Mouse (Mus musculus) intestine, postnatal 0 days (tissue): ENCODE results near the gene Fadd. TPM values are rescaled to one million over a fixed set of nuclear protein-coding genes. Genes with fewer than 3 reads are reported as not detected.
A peak's percentile ranks its signal among the peaks of the same experiment; 100 is the strongest.

ENCODE experiments used
- ATAC-seq: fragments of 200-750 bp; cut with Nextera tagmentation; 2 replicates; pipeline ENCODE4 v1.8.0; 2017; ENCODE audit warnings: mild to moderate bottlenecking, moderate TSS enrichment, moderate library complexity
- H3K27ac ChIP-seq: fragments of 300-500 bp; sonication (generic); 2 replicates; pipeline ENCODE4 v1.5.1; 2014; ENCODE audit warnings: mild to moderate bottlenecking, low read depth, low read length, moderate library complexity
- H3K27me3 ChIP-seq: fragments of 300-500 bp; sonication (generic); replicated peaks from 2 replicates; pipeline ENCODE4 v1.6.1; 2014; ENCODE audit warnings: low read length, mixed read lengths; ENCODE audit not compliant: control insufficient read depth, insufficient read depth
- H3K36me3 ChIP-seq: fragments of 300-500 bp; sonication (generic); 2 replicates; pipeline ENCODE4 v1.6.1; 2014; ENCODE audit warnings: mild to moderate bottlenecking, moderate library complexity; ENCODE audit not compliant: control insufficient read depth, insufficient read depth
- H3K4me1 ChIP-seq: fragments of 300-500 bp; sonication (generic); replicated peaks from 2 replicates; pipeline ENCODE4 v1.6.1; 2014; ENCODE audit warnings: antibody characterized with exemption, low read length, mixed read lengths; ENCODE audit not compliant: control insufficient read depth, insufficient read depth
- H3K4me2 ChIP-seq: fragments of 300-500 bp; sonication (generic); replicated peaks from 2 replicates; pipeline ENCODE4 v1.6.1; 2014; ENCODE audit warnings: low read depth, mild to moderate bottlenecking, moderate library complexity
- H3K4me3 ChIP-seq: fragments of 300-500 bp; sonication (generic); 2 replicates; pipeline ENCODE4 v1.5.1; 2014; ENCODE audit warnings: low read depth, low read length
- H3K9ac ChIP-seq: fragments of 300-500 bp; sonication (generic); 2 replicates; pipeline ENCODE4 v1.6.1; 2014; ENCODE audit warnings: mild to moderate bottlenecking, low read depth, low read length
- H3K9me3 ChIP-seq: fragments of 300-500 bp; sonication (generic); 2 replicates; pipeline ENCODE4 v1.6.1; 2016; ENCODE audit warnings: mixed run types; ENCODE audit not compliant: control insufficient read depth
- CTCF ChIP-seq: sonication (generic); IDR thresholded peaks from 2 replicates; pipeline ENCODE4 v1.5.1; 2016; ENCODE audit warnings: low read depth, mild to moderate bottlenecking, control low read depth, antibody characterized with exemption, moderate library complexity
- WGBS: fragments of 180-500 bp; shearing (Covaris S2); extraction: QIAGEN DNeasy Blood & Tissue Kit; methylation state at CpG from one replicate; pipeline ENCODE4 v1.1.7; 2014; 5-methylcytosine and 5-hydroxymethylcytosine counted together
- polyA plus RNA-seq: library from polyadenylated mRNA; unstranded; fragments of >200 nt; fragmentation: Nextera tagmentation; extraction: Ambion mirVana; gene quantifications from 2 replicates; pipeline ENCODE4 v1.2.1, GENCODE M21; 2015

The Fadd gene
- polyA plus RNA-seq, 1 experiment from 2014 or later: 13.4 TPM

DNA sequence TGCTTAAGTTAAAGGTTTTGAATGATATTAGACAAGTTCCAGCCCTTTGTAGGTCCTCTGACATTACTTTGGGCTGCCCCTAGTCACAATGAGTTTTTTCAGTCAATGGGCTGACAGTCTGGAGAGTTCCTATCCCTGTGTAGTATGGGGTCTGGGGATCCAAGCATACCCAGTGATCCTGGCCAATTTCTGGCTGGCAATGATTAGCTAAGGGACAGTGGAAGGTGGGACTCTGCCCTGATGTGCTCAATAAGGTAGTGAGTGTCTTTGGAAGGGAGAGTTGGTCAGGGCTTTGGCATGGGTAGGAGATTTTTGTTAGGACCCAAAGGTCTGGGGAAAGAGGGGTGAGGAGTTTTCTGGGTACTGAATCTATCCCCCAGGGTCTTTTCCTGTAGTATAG lies 10.7 kb downstream of the Fadd start:
- Histone ChIP-seq H3K4me3 (no peak overlapping the region), H3K9ac (no peak overlapping the region), H3K4me1 (no peaks in the 10 kb centered on the region), H3K9me3 (no peaks in the 10 kb centered on the region), H3K36me3 (no peaks in the 10 kb centered on the region), H3K27me3 (no peaks in the 10 kb centered on the region), H3K4me2 (no peak overlapping the region), H3K27ac (no peak overlapping the region)
- no peak for TF ChIP-seq CTCF
- ATAC-seq: no peak

DNA sequence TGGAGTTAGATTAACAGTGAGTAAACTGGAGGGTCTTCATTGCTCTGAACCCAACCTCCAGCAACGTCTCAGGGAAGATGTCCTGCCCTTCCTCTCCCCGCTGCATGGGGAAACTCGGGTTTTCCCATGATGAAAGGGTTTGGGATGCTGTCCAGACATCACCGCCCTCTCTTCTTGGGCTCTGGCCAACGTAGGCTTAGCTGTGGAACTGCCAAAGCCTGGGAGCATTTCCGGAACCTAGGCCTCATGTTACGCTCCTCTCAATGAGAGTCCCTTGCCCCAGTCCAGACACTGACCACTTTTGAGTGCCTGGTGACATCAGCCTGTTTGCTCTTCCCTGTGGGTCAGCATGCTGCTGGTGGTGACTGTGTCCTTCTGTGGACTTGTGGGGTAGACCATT lies 12.8 kb downstream of the Fadd start:
- no peak for ATAC-seq
- Histone ChIP-seq H3K9me3 (no peaks in the 10 kb centered on the region), H3K4me2 (no peak overlapping the region), H3K9ac (no peak overlapping the region), H3K27ac (no peak overlapping the region), H3K4me1 (no peaks in the 10 kb centered on the region), H3K4me3 (no peak overlapping the region), H3K27me3 (no peaks in the 10 kb centered on the region), H3K36me3 (no peaks in the 10 kb centered on the region)
- WGBS: 57% methylated on average over 7 of the region's 7 CpGs
- TF ChIP-seq CTCF: no peak

DNA sequence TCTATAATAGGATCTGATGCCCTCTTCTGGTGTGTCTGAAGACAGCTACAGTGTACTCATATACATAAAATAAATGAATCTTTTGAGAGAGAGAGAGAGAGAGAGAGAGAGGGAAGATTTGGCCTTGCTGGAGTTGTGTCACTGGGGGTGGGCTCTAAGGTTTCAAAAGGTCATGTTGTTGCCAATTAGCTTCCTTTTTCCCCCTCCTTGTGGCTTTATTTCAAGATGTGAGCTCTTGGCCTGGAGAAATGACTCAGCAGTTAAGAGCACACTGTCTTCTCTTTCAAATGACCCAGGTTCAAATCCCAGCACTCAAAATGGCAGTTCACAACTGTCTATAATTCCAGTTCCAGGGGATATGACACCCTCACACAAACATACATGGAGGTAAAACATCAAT lies 14.2 kb downstream of the Fadd start:
- no peak for TF ChIP-seq CTCF
- Histone ChIP-seq H3K9me3 (no peaks in the 10 kb centered on the region), H3K36me3 (no peaks in the 10 kb centered on the region), H3K27ac (no peak overlapping the region), H3K4me1 (no peaks in the 10 kb centered on the region), H3K4me3 (no peak overlapping the region), H3K4me2 (no peak overlapping the region), H3K27me3 (no peaks in the 10 kb centered on the region), H3K9ac (no peak overlapping the region)
- ATAC-seq: no peak

DNA sequence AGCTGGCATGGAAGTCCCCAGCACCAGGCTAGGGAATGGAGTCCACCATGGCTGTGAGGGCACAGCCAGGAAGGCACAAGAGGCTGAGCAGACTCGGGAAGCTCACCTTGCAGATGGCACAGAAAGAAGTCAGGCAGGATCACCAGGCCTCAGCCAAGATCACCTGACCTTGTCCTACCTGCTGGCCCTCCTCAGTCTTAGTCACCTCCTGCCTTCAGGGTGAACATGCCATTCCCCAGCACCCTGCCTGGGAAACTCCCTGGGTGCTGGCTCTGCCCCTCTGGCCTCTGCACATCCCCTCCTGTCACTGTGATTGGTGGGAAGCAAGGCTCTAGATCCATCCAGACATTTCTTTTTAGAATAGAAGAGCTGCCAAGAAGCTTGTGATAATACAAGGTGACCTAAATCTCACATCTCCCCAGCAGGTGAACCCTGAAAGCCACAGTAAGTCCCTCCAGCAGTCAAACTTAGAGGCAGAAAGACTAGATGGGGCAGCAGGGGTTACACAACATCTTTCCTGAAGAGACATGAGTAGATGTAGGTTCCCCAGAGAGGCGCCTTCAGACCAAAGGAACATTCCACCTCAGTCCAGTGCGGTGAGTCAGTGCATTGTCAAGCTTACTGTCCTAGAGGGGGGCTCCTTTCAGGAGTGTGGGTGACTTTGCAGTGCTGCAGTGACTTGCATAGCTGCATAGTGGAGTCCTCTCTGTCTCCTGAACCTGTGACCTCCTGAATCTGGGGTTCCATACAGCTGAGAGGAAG lies 15.2 kb downstream of the Fadd start:
- no peaks in the 10 kb centered on the region for H3K27me3 ChIP-seq
- WGBS: 67% methylated on average over 3 of the region's 3 CpGs
- ATAC-seq: 0 out of 2 replicates have a peak, but pooled peaks have one; percentile 17

DNA sequence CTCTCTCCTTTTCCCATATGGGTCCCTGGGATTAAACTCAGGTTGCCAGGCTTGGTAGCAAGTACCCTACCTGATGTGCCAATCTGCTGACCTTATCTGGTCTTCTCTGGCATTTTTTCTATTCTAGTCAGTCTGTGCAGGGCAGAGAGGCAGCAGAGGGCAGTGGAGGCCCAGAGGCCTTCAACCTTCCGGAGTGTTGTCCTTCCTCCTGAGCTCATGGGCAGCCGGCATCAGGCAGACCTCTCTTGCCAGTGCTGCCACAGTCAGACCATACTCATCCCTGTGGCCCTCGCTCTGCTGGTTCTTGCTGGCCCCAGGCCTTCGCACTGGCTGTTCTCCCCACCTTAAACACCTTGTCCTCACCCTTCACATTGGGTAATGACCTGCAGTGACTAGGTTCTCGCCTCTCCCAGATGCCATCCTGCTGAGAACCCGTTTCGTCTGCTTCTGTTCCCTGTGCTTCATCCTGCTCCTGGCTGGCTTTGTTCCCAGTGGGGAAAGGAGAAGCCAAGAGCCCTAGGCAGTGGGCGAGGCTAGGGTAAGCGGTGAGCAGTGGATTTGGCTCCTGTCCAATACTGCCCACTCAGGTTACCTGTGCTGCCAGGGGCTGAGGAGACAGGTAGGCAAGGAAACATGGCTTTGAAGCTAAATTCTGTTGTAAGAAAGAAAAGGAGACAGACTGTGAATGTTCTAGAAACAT lies 18.7 kb downstream of the Fadd start:
- TF ChIP-seq CTCF: no peak
- Histone ChIP-seq H3K36me3 (no peaks in the 10 kb centered on the region), H3K4me1 (no peaks in the 10 kb centered on the region; the same call in 1 of the 2 replicates), H3K27me3 (no peaks in the 10 kb centered on the region), H3K4me3 (no peak overlapping the region), H3K9me3 (no peaks in the 10 kb centered on the region), H3K9ac (no peak overlapping the region), H3K4me2 (no peak overlapping the region), H3K27ac (no peak overlapping the region)
- ATAC-seq: no peak
- WGBS: 56% methylated on average over 9 of the region's 9 CpGs

More for the DNA sequence above, 15.2 kb downstream of the Fadd start:
- H3K4me1 ChIP-seq: no peaks in the 10 kb centered on the region
- H3K4me3 ChIP-seq: no peak overlapping the region
- H3K36me3 ChIP-seq: no peaks in the 10 kb centered on the region
- no peaks in the 10 kb centered on the region for H3K9me3 ChIP-seq
- H3K4me2 ChIP-seq: no peak overlapping the region
- TF ChIP-seq CTCF: no peak
- no peak overlapping the region for H3K9ac ChIP-seq
- no peak overlapping the region for H3K27ac ChIP-seq

DNA sequence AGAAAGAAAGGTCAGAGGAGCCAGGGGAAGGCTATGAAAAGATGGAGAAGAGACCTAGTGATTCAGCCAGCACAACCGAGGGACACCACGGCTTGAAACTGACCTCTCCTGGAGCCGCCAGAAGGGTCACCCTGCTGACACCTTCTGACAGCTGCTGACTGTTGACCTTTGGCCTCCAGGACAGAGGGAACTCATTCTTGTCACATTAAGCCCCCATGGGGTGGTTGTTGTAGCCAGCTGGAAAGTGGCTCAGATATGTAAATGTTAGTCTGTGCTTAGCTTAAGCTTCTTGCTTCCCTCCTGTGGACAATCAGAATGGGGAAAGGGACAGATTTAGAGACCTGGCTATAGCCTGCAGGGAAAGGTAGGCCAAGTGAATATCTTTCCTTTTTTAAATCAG lies 20.2 kb downstream of the Fadd start:
- ATAC-seq: no peak
- Histone ChIP-seq H3K4me2 (no peak overlapping the region), H3K27ac (no peak overlapping the region), H3K9ac (no peak overlapping the region), H3K4me1 (no peaks in the 10 kb centered on the region; the same call in 1 of the 2 replicates), H3K4me3 (no peak overlapping the region), H3K9me3 (no peaks in the 10 kb centered on the region), H3K27me3 (no peaks in the 10 kb centered on the region), H3K36me3 (no peaks in the 10 kb centered on the region)
- WGBS: 24% methylated on average over 3 of the region's 3 CpGs
- no peak for TF ChIP-seq CTCF
